Mouse (Mus musculus): ENCODE data around the gene Hist1h2ad.
"Not testable (repeated sequence)": the region's sequence is repeated elsewhere in the genome, so short reads cannot be mapped to it uniquely, and the experiment has no call there.

The Hist1h2ad gene

GRCm38 (mm10) chr13:23585442-23586098, 11.4 kb downstream of the Hist1h2ad start:
- peak; percentile 91 for DNase-seq (ENCODE audit: low spot score)

- peak; percentile 44 for DNase-seq (ENCODE audit: low spot score)
These were observed 12.1 kb downstream of the Hist1h2ad start for GRCm38 (mm10) chr13:23586099-23586939.

GRCm38 (mm10) chr13:23586940-23587225, 12.7 kb downstream of the Hist1h2ad start:
- DNase-seq (ENCODE audit: low spot score): no peak

- no peak for DNase-seq (ENCODE audit: low spot score)
These were observed 17.0 kb downstream of the Hist1h2ad start for GRCm38 (mm10) chr13:23591206-23591605.

GRCm38 (mm10) chr13:23591886-23592285, 17.7 kb downstream of the Hist1h2ad start:
- not testable (repeated sequence) for DNase-seq (ENCODE audit: low spot score)

- DNase-seq (ENCODE audit: low spot score): no peak
These were observed 18.4 kb downstream of the Hist1h2ad start for GRCm38 (mm10) chr13:23592614-23593013.

- no peak for DNase-seq (ENCODE audit: low spot score)
These were observed 19.0 kb downstream of the Hist1h2ad start for GRCm38 (mm10) chr13:23593051-23593770.

- DNase-seq (ENCODE audit: low spot score): no peak
These were observed 21.0 kb downstream of the Hist1h2ad start for GRCm38 (mm10) chr13:23595185-23595584.

GRCm38 (mm10) chr13:23595622-23596372, 21.6 kb downstream of the Hist1h2ad start:
- no peak for DNase-seq (ENCODE audit: low spot score)

- DNase-seq (ENCODE audit: low spot score): peak; percentile 89
These were observed 23.8 kb downstream of the Hist1h2ad start for GRCm38 (mm10) chr13:23597957-23598356.

- no peak for DNase-seq (ENCODE audit: low spot score)
These were observed 29.1 kb downstream of the Hist1h2ad start for GRCm38 (mm10) chr13:23603182-23603699.

- DNase-seq (ENCODE audit: low spot score): no peak
These were observed 30.3 kb downstream of the Hist1h2ad start for GRCm38 (mm10) chr13:23604452-23604851.

GRCm38 (mm10) chr13:23605052-23605451, 30.9 kb downstream of the Hist1h2ad start:
- no peak for DNase-seq (ENCODE audit: low spot score)

GRCm38 (mm10) chr13:23609209-23609608, 35.0 kb downstream of the Hist1h2ad start:
- no peak for DNase-seq (ENCODE audit: low spot score)

GRCm38 (mm10) chr13:23609844-23610243, 35.7 kb downstream of the Hist1h2ad start:
- no peak for DNase-seq (ENCODE audit: low spot score)

GRCm38 (mm10) chr13:23610393-23610792, 36.2 kb downstream of the Hist1h2ad start:
- no peak for DNase-seq (ENCODE audit: low spot score)

- no peak for DNase-seq (ENCODE audit: low spot score)
These were observed 37.5 kb downstream of the Hist1h2ad start for GRCm38 (mm10) chr13:23611638-23612037.

- no peak for DNase-seq (ENCODE audit: low spot score)
These were observed 46.0 kb downstream of the Hist1h2ad start for GRCm38 (mm10) chr13:23620056-23620732.

GRCm38 (mm10) chr13:23620733-23621531, 46.8 kb downstream of the Hist1h2ad start, which contains the start of gene Hist1h2be:
Hist1h2be (minus strand) TSS chr13:23621124.
- peak; percentile 93 for DNase-seq (ENCODE audit: low spot score)

GRCm38 (mm10) chr13:23621532-23622174, 47.5 kb downstream of the Hist1h2ad start:
- peak; percentile 85 for DNase-seq (ENCODE audit: low spot score)

Data from adipocyte (in vitro differentiated cells).